Mouse (Mus musculus) CD4-positive, CD25-positive, alpha-beta regulatory T cell (primary cell): ENCODE data around the gene Slc12a8. TPM values are rescaled to one million over a fixed set of nuclear protein-coding genes. Genes with fewer than 3 reads are reported as not detected.

Source experiments
- polyA plus RNA-seq: library from polyadenylated mRNA; unstranded; fragments of 100-300 nt; shearing (Covaris generic); gene quantifications from one replicate; pipeline ENCODE4 v1.2.1, GENCODE M21; 2017

Slc12a8 gene
- polyA plus RNA-seq: 4.1 TPM

DNA sequence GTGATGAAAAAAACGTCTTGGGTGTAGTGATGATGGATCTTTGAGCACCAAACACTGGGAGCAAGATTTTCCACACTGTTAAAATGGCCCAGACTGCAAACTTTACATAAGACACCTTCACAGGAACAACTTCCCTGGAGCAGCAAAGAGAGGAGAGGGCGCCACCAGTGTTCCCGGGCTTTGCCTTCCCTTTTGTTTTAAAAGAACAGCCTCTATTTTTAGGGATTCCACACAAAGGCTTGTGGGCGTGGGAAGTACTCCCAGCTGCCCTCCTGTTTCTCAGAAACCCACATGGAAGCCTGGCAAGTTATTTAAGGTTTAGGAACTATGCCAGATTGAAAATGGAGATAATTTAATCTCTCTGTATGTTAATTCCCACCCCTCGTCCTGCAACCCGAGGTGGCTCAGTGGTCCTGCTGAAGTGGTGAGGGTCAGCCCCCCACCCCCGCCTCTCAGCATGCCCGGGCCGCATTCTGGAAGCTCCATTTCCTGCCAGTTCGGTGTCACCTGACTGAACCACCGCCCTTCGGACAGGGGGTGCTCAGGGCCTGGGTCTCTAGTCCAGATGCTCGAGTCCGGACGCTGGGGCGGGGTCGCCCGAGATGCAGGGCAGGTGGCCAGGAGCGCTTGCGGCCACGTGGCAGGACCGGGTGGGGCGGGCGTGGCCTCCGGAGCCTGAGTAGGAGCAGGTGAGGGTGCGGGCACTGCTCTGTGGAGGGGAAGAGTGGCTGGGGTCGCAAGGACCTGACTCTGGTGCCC is at the start of gene Slc12a8:
Gene Slc12a8, plus strand, starts transcription at position 522 of the 759 bp plus-strand sequence.

DNA sequence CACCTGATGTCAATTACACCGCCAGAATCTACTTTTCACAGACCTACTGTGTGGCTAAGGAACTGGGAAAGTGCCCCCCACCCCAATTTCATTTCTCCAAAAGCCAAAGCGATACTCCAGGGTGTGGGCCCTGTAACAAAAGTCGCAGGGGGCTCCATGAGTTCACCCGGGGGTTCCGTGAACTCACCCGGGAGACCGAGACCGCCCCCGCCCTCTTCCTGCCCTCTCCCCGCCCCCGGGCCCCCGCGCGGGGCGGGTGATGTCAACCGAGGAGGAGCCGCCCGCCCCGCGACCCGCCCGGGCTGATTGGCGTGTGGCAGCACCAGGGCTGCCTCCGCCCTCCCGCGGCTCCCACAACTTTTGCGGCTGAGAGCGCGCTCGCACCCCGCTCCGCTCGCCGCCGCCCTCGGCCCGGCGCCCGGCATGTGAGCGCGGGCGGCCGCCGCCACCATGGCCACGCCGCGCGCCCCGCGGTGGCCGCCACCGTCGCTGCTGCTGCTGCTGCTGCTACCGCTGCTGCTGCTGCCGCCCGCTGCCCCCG is 167.1 kb downstream of the Slc12a8 start, which contains the start of gene Heg1:
Gene Heg1, plus strand, starts transcription at position 209 of the 541 bp plus-strand sequence.

Other genes with a start within 250 kb of the Slc12a8 start
- gene Zfp148, start 136.5 kb upstream of the Slc12a8 start, polyA plus RNA-seq: 72.5 TPM
- gene Heg1, start 167.0 kb downstream of the Slc12a8 start, polyA plus RNA-seq: 38.6 TPM